Mouse (Mus musculus) kidney, adult 9 months (tissue): ENCODE data around the gene Gm5105.

ENCODE experiments used
- DNase-seq: peaks from one replicate; pipeline ENCODE4 v3.0.0; 2022

Gm5105 gene

GRCm38 (mm10) chr3:138066348-138066856 is 786 bp downstream of the Gm5105 start:
- no peak for DNase-seq

GRCm38 (mm10) chr3:138065930-138066329 is 1.3 kb downstream of the Gm5105 start:
- DNase-seq = no peak

GRCm38 (mm10) chr3:138064732-138065645 is 2.2 kb downstream of the Gm5105 start, which contains the start of gene 1110002E22Rik:
Gene 1110002E22Rik (plus strand): TSS chr3:138065052.
- no peak for DNase-seq

- DNase-seq = peak; percentile 14
These were observed 3.4 kb downstream of the Gm5105 start for GRCm38 (mm10) chr3:138063731-138064329.

GRCm38 (mm10) chr3:138062673-138063072 is 4.5 kb downstream of the Gm5105 start:
- no peak for DNase-seq

- DNase-seq = no peak
These were observed 5.8 kb downstream of the Gm5105 start for GRCm38 (mm10) chr3:138061205-138061911.

- DNase-seq = no peak
These were observed 6.8 kb downstream of the Gm5105 start for GRCm38 (mm10) chr3:138060429-138060828.

GRCm38 (mm10) chr3:138058226-138058625 is 9.0 kb downstream of the Gm5105 start:
- no peak for DNase-seq

- no peak for DNase-seq
These were observed 10.2 kb downstream of the Gm5105 start for GRCm38 (mm10) chr3:138056976-138057375.

GRCm38 (mm10) chr3:138053969-138054368 is 13.2 kb downstream of the Gm5105 start:
- DNase-seq = no peak

- no peak for DNase-seq
These were observed 15.8 kb downstream of the Gm5105 start for GRCm38 (mm10) chr3:138051431-138051830.

GRCm38 (mm10) chr3:138050772-138051171 is 16.4 kb downstream of the Gm5105 start:
- no peak for DNase-seq

- DNase-seq = no peak
These were observed 17.6 kb downstream of the Gm5105 start for GRCm38 (mm10) chr3:138049555-138049954.

GRCm38 (mm10) chr3:138043316-138043715 is 23.9 kb downstream of the Gm5105 start:
- no peak for DNase-seq

GRCm38 (mm10) chr3:138041591-138042301 is 25.4 kb downstream of the Gm5105 start:
- no peak for DNase-seq

- DNase-seq = no peak
These were observed 26.2 kb downstream of the Gm5105 start for GRCm38 (mm10) chr3:138040938-138041337.

GRCm38 (mm10) chr3:138033986-138034385 is 33.2 kb downstream of the Gm5105 start:
- no peak for DNase-seq

GRCm38 (mm10) chr3:138030563-138030962 is 36.6 kb downstream of the Gm5105 start:
- DNase-seq = no peak

GRCm38 (mm10) chr3:138029351-138029750 is 37.8 kb downstream of the Gm5105 start:
- peak; percentile 59 for DNase-seq

- no peak for DNase-seq
These were observed 39.4 kb downstream of the Gm5105 start for GRCm38 (mm10) chr3:138027575-138028362.

- DNase-seq = no peak
These were observed 40.9 kb downstream of the Gm5105 start for GRCm38 (mm10) chr3:138026286-138026685.

GRCm38 (mm10) chr3:138022651-138023050 is 44.5 kb downstream of the Gm5105 start:
- no peak for DNase-seq
